Mouse (Mus musculus) midbrain, embryonic 14.5 days (tissue): ENCODE measurements around the gene Rgs13. TPM values are rescaled to one million over a fixed set of nuclear protein-coding genes. Genes with fewer than 3 reads are reported as not detected.

Experiments used
- ATAC-seq: fragments of 200-750 bp; cut with Nextera tagmentation; 2 replicates; pipeline ENCODE4 v1.8.0; 2017; ENCODE audit warnings: moderate number of reproducible peaks, moderate library complexity; ENCODE audit not compliant: low FRiP score, low TSS enrichment
- DNase-seq: peaks from one replicate; pipeline ENCODE4 v3.0.0-alpha.2; 2015
- H3K27ac ChIP-seq: fragments of 300-500 bp; sonication (generic); replicated peaks from 2 replicates; pipeline ENCODE4 v1.5.1; 2014; ENCODE audit warnings: mild to moderate bottlenecking, low read depth, low read length, moderate library complexity
- H3K27me3 ChIP-seq: fragments of 300-500 bp; sonication (generic); 2 replicates; pipeline ENCODE4 v1.6.1; 2014; ENCODE audit warnings: low read length, control low read depth, mixed read lengths; ENCODE audit not compliant: control insufficient read depth, insufficient read depth
- H3K36me3 ChIP-seq: fragments of 300-500 bp; sonication (generic); 2 replicates; pipeline ENCODE4 v1.6.1; 2014; ENCODE audit warnings: low read length, control low read depth; ENCODE audit not compliant: control insufficient read depth, insufficient read depth
- H3K4me1 ChIP-seq: fragments of 300-500 bp; sonication (generic); 2 replicates; pipeline ENCODE4 v1.6.1; 2014; ENCODE audit warnings: mild to moderate bottlenecking, antibody characterized with exemption, low read length, control low read depth; ENCODE audit not compliant: control insufficient read depth, insufficient read depth
- H3K4me2 ChIP-seq: fragments of 300-500 bp; sonication (generic); 2 replicates; pipeline ENCODE4 v1.6.1; 2014; ENCODE audit warnings: mild to moderate bottlenecking, low read length, moderate library complexity
- H3K4me3 ChIP-seq: fragments of 300-500 bp; sonication (generic); replicated peaks from 2 replicates; pipeline ENCODE4 v1.5.1; 2014; ENCODE audit warnings: low read depth, low read length
- H3K9ac ChIP-seq: fragments of 300-500 bp; sonication (generic); replicated peaks from 2 replicates; pipeline ENCODE4 v1.6.1; 2014; ENCODE audit warnings: mild to moderate bottlenecking, low read length, moderate library complexity
- H3K9me3 ChIP-seq: fragments of 300-500 bp; sonication (generic); 2 replicates; pipeline ENCODE4 v1.6.1; 2016; ENCODE audit warnings: low read length, control low read depth, mixed read lengths; ENCODE audit not compliant: control insufficient read depth
- whole genome bisulfite sequencing: fragments of 180-500 bp; shearing (Covaris S2); extraction: QIAGEN DNeasy Blood & Tissue Kit; methylation state at CpG from one replicate; pipeline ENCODE4 v1.1.7; 2014; 5-methylcytosine and 5-hydroxymethylcytosine counted together
- polyA plus RNA-seq: library from polyadenylated mRNA; unstranded; fragments of >200 nt; fragmentation: Nextera tagmentation; extraction: Ambion mirVana; gene quantifications from 2 replicates; pipeline ENCODE4 v1.2.1, GENCODE M21; 2014

The Rgs13 gene
- polyA plus RNA-seq, 1 experiment from 2014 or later, result 1.6 TPM

- WGBS, result 75% methylated on average over 7 of the region's 7 CpGs
- Histone ChIP-seq H3K9me3 (no peaks in the 10 kb centered on the region), H3K27me3 (no peaks in the 10 kb centered on the region), H3K27ac (no peak overlapping the region), H3K36me3 (no peaks in the 10 kb centered on the region), H3K9ac (no peak overlapping the region), H3K4me2 (no peak overlapping the region), H3K4me1 (0 out of 2 replicates have a peak, but pooled peaks cover 4% of the 10 kb centered on the region), H3K4me3 (no peak overlapping the region)
- no peak for DNase-seq
- ATAC-seq, result no peak
These were observed 9.7 kb upstream of the Rgs13 start for GRCm38 (mm10) chr1:144186655-144187396.

- H3K4me2 ChIP-seq, result no peak overlapping the region
- no peak for ATAC-seq
- no peaks in the 10 kb centered on the region for H3K36me3 ChIP-seq
- no peak overlapping the region for H3K27ac ChIP-seq
- H3K9ac ChIP-seq, result no peak overlapping the region
- WGBS, result 66% methylated on average over 4 of the region's 4 CpGs
- H3K4me3 ChIP-seq, result no peak overlapping the region
- DNase-seq, result no peak
- H3K9me3 ChIP-seq, result no peaks in the 10 kb centered on the region
- no peaks in the 10 kb centered on the region for H3K27me3 ChIP-seq
- H3K4me1 ChIP-seq, result 0 out of 2 replicates have a peak, but pooled peaks cover 4% of the 10 kb centered on the region
These were observed 8.0 kb upstream of the Rgs13 start for GRCm38 (mm10) chr1:144184955-144185715.

DNA sequence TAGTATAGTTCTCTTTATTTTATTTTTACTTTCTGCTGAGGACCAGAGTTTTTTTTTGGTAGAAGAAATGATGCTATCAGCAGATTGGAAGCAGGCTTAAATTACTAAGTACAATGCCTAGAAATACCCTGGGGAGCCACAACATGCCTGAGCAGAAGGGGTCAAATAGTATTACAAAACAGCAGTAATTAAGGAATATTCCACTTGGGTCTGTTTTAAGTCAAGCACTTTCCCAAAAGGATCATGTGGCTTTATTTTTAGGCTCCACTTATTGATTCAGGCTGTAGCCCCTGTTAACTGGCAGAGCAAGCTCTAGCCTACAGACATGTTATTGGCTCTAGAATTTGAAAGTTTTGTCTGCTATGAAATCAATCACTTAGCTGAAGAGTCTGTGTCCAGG, 6.5 kb upstream of the Rgs13 start:
- Histone ChIP-seq H3K36me3 (no peaks in the 10 kb centered on the region), H3K4me3 (no peak overlapping the region), H3K9me3 (no peaks in the 10 kb centered on the region), H3K4me2 (no peak overlapping the region), H3K9ac (no peak overlapping the region), H3K27ac (no peak overlapping the region), H3K4me1 (no peaks in the 10 kb centered on the region), H3K27me3 (no peaks in the 10 kb centered on the region)
- no peak for DNase-seq
- no peak for ATAC-seq

DNA sequence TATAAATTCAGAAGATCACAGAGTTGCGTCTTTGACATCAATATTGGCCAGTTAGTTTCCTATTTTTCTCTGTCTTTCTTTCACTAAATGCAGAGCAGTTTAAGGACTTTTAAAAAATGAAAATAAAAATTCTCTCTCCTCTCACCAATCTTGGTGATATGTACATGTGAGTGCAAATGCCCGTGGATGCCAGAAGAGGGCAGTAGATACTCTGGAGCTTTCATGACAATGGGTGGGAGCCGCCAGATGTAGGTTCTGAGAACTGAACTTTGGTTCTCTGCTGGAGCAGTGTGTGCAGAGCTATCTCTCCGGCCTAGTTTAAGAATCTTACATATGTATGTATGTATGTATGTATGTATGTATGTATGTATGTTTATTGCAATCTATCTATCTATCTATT, 2.4 kb upstream of the Rgs13 start:
- Histone ChIP-seq H3K4me3 (no peak overlapping the region), H3K4me2 (no peak overlapping the region), H3K27me3 (no peaks in the 10 kb centered on the region), H3K9me3 (no peaks in the 10 kb centered on the region), H3K27ac (no peak overlapping the region), H3K9ac (no peak overlapping the region), H3K36me3 (no peaks in the 10 kb centered on the region), H3K4me1 (no peaks in the 10 kb centered on the region)
- DNase-seq, result no peak
- WGBS, result 92% methylated on average over 4 of the region's 4 CpGs
- ATAC-seq, result no peak

GRCm38 (mm10) chr1:144178281-144178957, 1.2 kb upstream of the Rgs13 start:
- Histone ChIP-seq H3K27me3 (no peaks in the 10 kb centered on the region), H3K27ac (no peak overlapping the region), H3K36me3 (no peaks in the 10 kb centered on the region), H3K4me1 (no peaks in the 10 kb centered on the region), H3K9me3 (no peaks in the 10 kb centered on the region), H3K4me2 (no peak overlapping the region), H3K9ac (no peak overlapping the region), H3K4me3 (no peak overlapping the region)
- DNase-seq, result no peak
- no peak for ATAC-seq
- WGBS, result 69% methylated on average over 9 of the region's 9 CpGs

GRCm38 (mm10) chr1:144177620-144178019, 448 bp upstream of the Rgs13 start:
- Histone ChIP-seq H3K4me2 (no peak overlapping the region), H3K4me1 (no peaks in the 10 kb centered on the region), H3K9me3 (no peaks in the 10 kb centered on the region), H3K27me3 (no peaks in the 10 kb centered on the region), H3K27ac (no peak overlapping the region), H3K4me3 (no peak overlapping the region), H3K9ac (no peak overlapping the region), H3K36me3 (no peaks in the 10 kb centered on the region)
- ATAC-seq, result no peak
- DNase-seq, result no peak

DNA sequence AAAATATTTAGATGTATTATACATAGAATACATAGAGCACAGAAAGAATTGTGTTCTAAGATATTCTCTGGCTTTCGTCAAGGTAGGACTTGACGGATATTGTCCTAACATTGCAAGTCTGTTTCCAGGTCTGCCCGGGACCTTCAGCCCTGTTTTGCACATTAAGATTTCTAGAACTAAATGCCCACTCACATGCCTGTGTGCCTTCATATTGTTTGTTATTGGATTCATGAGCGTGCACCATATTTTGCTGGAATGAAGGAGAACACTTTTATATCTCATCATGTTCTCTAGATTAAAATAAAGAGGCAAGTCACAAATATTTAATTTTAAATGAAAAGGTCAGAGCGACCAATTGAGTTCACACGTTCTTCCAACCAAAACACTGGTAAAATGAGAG, 2.4 kb downstream of the Rgs13 start:
- H3K4me3 ChIP-seq, result no peak overlapping the region
- DNase-seq, result no peak
- no peaks in the 10 kb centered on the region for H3K27me3 ChIP-seq
- H3K9me3 ChIP-seq, result no peaks in the 10 kb centered on the region
- H3K4me1 ChIP-seq, result no peaks in the 10 kb centered on the region
- no peak overlapping the region for H3K4me2 ChIP-seq
- no peak overlapping the region for H3K9ac ChIP-seq
- no peak overlapping the region for H3K27ac ChIP-seq
- ATAC-seq, result no peak
- H3K36me3 ChIP-seq, result no peaks in the 10 kb centered on the region
- WGBS, result 91% methylated on average over 6 of the region's 6 CpGs

- H3K4me1 ChIP-seq, result no peaks in the 10 kb centered on the region
- no peak overlapping the region for H3K4me3 ChIP-seq
- DNase-seq, result no peak
- no peak overlapping the region for H3K4me2 ChIP-seq
- no peak overlapping the region for H3K27ac ChIP-seq
- 88% methylated on average over 2 of the region's 2 CpGs for WGBS
- no peaks in the 10 kb centered on the region for H3K27me3 ChIP-seq
- no peak overlapping the region for H3K9ac ChIP-seq
- no peaks in the 10 kb centered on the region for H3K36me3 ChIP-seq
- no peaks in the 10 kb centered on the region for H3K9me3 ChIP-seq
- ATAC-seq, result no peak
These were observed 3.6 kb downstream of the Rgs13 start for GRCm38 (mm10) chr1:144173568-144174036.
